8 mouse cellular contexts compared by ENCODE assay signal in genomic region chr12:17032694-17033463, GRCm38 (mm10). TPM values are rescaled to one million over a fixed set of nuclear protein-coding genes. Genes with fewer than 3 reads are reported as not detected.
DNase-seq lines count a peak whose midpoint lies in the region; ATAC-seq and TF ChIP-seq lines count a peak whose summit lies in the region.

No protein-coding gene starts in this region.

- H3K27ac ChIP-seq in layer of hippocampus, adult 2 months: no peak overlapping the region

- peak; percentile 31 to 57 for DNase-seq in gastrocnemius, postnatal 36 days
- peak; percentile 78 to 89 for DNase-seq in layer of hippocampus, adult 2 months (ENCODE audit: low spot score in 2 of 2)
- peak; percentile 40 to 80 for DNase-seq in lung, postnatal 4 days
- DNase-seq in retina, postnatal 7 days (ENCODE audit: low read depth, low spot score): peak; percentile 73
- peak; percentile 54 for DNase-seq in urinary bladder, postnatal 10 days (ENCODE audit: low spot score)

- H3K4me3 ChIP-seq in layer of hippocampus, adult 2 months: no peak overlapping the region

- ATAC-seq in CD4-positive, CD25-positive, alpha-beta regulatory T cell, adult 4 months: peak; percentile 87
- ATAC-seq in activated CD4-positive, CD25-positive, alpha-beta regulatory T cell, adult 4 months: peak; percentile 86
- peak; percentile 63 for ATAC-seq in common myeloid progenitor, adult 5-6 weeks (replicated peaks; ENCODE audit: low read depth, poor library complexity, severe bottlenecking)

- TF ChIP-seq CTCF in layer of hippocampus, adult 2 months (conservative IDR thresholded peaks at IDR 0.05): peak; percentile 79

- intact Hi-C loops in gastrocnemius, postnatal 36 days (cut with DNase I): loop anchor here (5.0 kb wide), 1 partner anchor 209 kb away; no protein-coding TSS in a partner anchor

RNA-seq across cellular contexts. Expression of gene 2410004P03Rik, which starts 21.4 kb away (rescaled TPM):
- 1 to 10 TPM; 1.2 to 1.8 TPM for polyA plus RNA-seq in CD4-positive, CD25-positive, alpha-beta regulatory T cell, adult 4 months (2017; shearing (Covaris generic))
- polyA plus RNA-seq in activated CD4-positive, CD25-positive, alpha-beta regulatory T cell, adult 4 months (2017; shearing (Covaris generic)): under 1 TPM; 0.27 to 0.93 TPM
- total RNA-seq in common myeloid progenitor, adult 5-6 weeks (2017): 0.87 TPM in 1 of 2 replicates, not detected in the other
- total RNA-seq in gastrocnemius, postnatal 36 days (2021): not detected
- total RNA-seq in layer of hippocampus, adult 2 months (2021): under 1 TPM; 0.52 to 0.61 TPM

RNA-seq across cellular contexts. Expression of gene Pqlc3, which starts 32.7 kb away (rescaled TPM):
- polyA plus RNA-seq in CD4-positive, CD25-positive, alpha-beta regulatory T cell, adult 4 months (2017; shearing (Covaris generic)): 10 to 100 TPM; 73.7 to 86.4 TPM
- polyA plus RNA-seq in activated CD4-positive, CD25-positive, alpha-beta regulatory T cell, adult 4 months (2017; shearing (Covaris generic)): 10 to 100 TPM; 82.0 to 88.3 TPM
- total RNA-seq in common myeloid progenitor, adult 5-6 weeks (2017): 14.1 and 17.2 TPM in 2 replicates
- 1 to 10 TPM; 1.4 to 1.7 TPM for total RNA-seq in gastrocnemius, postnatal 36 days (2021)
- under 1 TPM; 0.56 to 0.61 TPM for total RNA-seq in layer of hippocampus, adult 2 months (2021)
